Mouse (Mus musculus) thymus, postnatal 0 days (tissue): ENCODE results near the gene Gm49325. TPM values are rescaled to one million over a fixed set of nuclear protein-coding genes. Genes with fewer than 3 reads are reported as not detected.

Experiments
- DNase-seq: peaks from one replicate; pipeline ENCODE4 v3.0.0-alpha.2; 2015; ENCODE audit warnings: low spot score
- polyA plus RNA-seq: library from polyadenylated mRNA; unstranded; fragments of >200 nt; fragmentation: Nextera tagmentation; extraction: Ambion mirVana; gene quantifications from 2 replicates; pipeline ENCODE4 v1.2.1, GENCODE M21; 2015

Gm49325 gene
- polyA plus RNA-seq, 1 experiment from 2014 or later, result 23.4 TPM

- DNase-seq, result no peak
Observed at GRCm38 (mm10) chr10:77626036-77626435, 20.0 kb downstream of the Gm49325 start.

- DNase-seq, result no peak
Observed at GRCm38 (mm10) chr10:77626591-77626990, 20.6 kb downstream of the Gm49325 start.

GRCm38 (mm10) chr10:77627497-77627896 is 21.5 kb downstream of the Gm49325 start:
- peak; percentile 84 for DNase-seq

GRCm38 (mm10) chr10:77629163-77629562 is 23.2 kb downstream of the Gm49325 start:
- no peak for DNase-seq

- peak; percentile 27 for DNase-seq
Observed at GRCm38 (mm10) chr10:77629970-77630369, 24.0 kb downstream of the Gm49325 start.

GRCm38 (mm10) chr10:77634016-77634415 is 28.0 kb downstream of the Gm49325 start:
- DNase-seq, result no peak

- no peak for DNase-seq
Observed at GRCm38 (mm10) chr10:77634452-77635231, 28.6 kb downstream of the Gm49325 start.

- no peak for DNase-seq
Observed at GRCm38 (mm10) chr10:77636234-77636922, 30.4 kb downstream of the Gm49325 start.

GRCm38 (mm10) chr10:77638956-77639355 is 33.0 kb downstream of the Gm49325 start:
- no peak for DNase-seq

GRCm38 (mm10) chr10:77643160-77643559 is 37.2 kb downstream of the Gm49325 start:
- DNase-seq, result no peak

GRCm38 (mm10) chr10:77645571-77645970 is 39.6 kb downstream of the Gm49325 start:
- DNase-seq, result no peak

GRCm38 (mm10) chr10:77647461-77647860 is 41.5 kb downstream of the Gm49325 start:
- no peak for DNase-seq

- DNase-seq, result no peak
Observed at GRCm38 (mm10) chr10:77647901-77648300, 41.9 kb downstream of the Gm49325 start.

GRCm38 (mm10) chr10:77652046-77652445 is 46.0 kb downstream of the Gm49325 start:
- DNase-seq, result no peak

- no peak for DNase-seq
Observed at GRCm38 (mm10) chr10:77658286-77658994, 52.4 kb downstream of the Gm49325 start.

GRCm38 (mm10) chr10:77663949-77664665 is 58.1 kb downstream of the Gm49325 start:
- DNase-seq, result no peak

GRCm38 (mm10) chr10:77666342-77666741 is 60.3 kb downstream of the Gm49325 start:
- no peak for DNase-seq

GRCm38 (mm10) chr10:77667402-77667801 is 61.4 kb downstream of the Gm49325 start:
- DNase-seq, result no peak

GRCm38 (mm10) chr10:77670710-77671109 is 64.7 kb downstream of the Gm49325 start:
- no peak for DNase-seq

- DNase-seq, result no peak
Observed at GRCm38 (mm10) chr10:77671519-77671918, 65.5 kb downstream of the Gm49325 start.

- peak; percentile 12 for DNase-seq
Observed at GRCm38 (mm10) chr10:77673765-77674164, 67.8 kb downstream of the Gm49325 start.
